Mouse (Mus musculus): ENCODE measurements around the gene Trpm8.

Gene Trpm8

DNA sequence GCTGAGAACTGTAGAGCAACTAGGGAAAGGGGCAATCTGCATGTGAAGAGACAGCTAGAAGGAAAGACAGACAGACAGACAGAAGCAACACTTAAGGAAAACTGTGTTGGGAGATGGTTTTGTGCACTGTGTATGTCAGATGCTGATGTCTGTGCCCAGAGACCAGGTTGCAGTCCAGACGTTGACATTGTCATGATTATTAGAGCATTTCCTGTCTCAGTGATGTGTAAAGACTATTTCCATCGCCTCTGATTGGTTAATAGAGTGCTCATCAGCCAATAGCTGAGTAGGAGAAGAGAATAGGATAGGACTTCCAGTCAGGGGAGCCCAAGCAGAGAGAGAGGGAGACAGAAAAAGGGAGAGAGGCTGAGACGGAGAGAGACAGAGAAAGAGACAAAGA lies 155.1 kb downstream of the Trpm8 start:
- no peak for DNase-seq (ENCODE audit: extremely low spot score, low spot score)

DNA sequence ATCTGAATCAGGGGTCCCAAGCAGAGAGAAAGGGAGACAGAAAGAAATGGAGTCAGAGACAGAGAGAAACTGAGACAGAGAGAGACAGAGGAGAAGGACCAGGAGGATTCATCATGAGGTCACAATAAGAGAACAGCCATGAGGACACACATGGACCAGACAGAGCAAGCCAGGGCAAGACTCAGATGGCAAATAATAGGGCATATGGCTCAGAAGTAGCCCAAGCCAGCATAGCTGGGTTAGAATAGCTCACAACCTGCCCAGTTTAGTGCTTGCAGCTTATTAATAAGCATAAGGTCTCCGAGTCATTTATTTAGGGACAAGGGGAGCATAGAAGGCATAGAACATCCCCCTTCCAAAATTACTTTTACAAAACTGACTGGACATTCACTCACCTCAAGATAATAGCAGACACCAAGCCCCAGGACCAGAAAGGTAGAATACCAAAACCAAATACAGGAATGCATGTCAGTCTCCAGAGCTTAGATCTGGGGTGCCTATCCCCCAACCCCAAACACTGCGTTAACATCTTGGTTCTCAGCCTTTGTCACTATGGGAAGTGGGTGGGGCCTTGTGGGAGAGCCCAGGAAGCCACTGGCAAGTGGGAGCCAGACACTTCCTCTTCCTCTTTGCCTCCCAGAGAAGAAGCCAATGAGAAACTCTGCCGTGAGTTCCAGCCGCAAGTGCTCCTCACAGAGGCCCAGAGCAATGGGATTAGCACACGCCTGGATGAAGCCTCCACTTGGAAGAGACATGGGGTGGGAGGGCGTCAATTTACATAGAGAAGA lies 155.8 kb downstream of the Trpm8 start:
- DNase-seq (ENCODE audit: extremely low spot score, low spot score), result no peak

DNA sequence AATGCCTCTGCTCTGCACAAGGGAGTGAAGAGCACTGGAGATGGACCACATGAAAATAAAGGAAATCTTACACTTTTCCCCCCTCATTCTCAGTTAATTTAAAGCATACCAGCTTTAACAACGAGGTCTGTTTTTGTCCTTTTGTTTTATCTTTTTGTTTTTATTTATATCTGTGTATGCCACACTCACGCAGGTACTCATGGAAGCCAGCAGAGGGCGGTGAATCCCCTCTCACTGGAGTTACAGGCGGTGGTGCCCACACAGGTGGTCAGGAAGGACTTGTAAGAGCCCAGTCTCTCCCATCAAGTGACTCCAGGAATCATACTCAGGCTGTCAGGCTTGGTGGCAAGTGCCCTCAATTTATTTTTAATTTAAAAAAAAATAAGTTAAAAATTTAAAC lies 156.6 kb downstream of the Trpm8 start:
- no peak for DNase-seq (ENCODE audit: extremely low spot score, low spot score)

DNA sequence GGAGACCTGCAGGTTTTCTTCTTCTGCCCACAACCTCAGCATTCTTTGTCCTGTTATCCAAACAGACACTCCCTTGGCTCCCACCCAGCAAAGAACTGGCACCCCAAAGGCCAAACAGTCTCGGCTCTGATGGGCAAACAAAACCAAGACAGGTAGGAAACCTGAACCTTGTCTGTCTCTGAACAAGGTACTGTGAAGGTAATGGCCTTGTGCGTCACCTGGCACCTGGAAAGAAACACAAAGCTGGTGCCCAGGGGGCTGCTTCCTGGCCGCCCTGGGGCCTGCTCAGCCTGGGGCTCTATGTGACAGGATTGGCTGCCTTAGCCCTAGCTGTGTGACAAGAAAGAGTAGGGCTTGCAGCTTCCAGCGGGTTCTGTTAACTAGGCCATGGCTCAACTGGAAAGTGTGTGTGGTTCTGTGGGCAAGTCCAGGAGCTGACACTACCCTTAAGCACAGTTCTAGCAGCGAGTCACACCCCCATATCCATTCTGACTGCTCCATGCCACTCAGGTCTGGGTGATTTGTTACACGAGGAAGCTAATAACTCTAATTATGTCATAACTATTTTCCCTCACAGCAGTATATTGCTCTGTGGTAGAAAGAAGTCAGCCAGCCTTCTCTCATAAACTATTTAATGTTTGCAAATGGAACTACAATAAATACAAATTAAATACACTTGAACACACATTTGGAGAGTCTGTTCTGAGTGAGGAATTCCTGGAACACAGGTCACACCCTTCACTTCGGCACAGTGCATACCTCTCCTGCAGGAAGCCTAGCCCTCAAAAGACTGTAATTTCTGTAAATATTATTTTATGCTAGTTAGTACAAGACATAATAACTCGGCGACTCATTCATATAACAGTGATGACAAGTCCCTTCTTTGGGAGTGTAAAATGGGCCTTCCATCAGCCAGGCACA lies 160.0 kb downstream of the Trpm8 start:
- no peak for DNase-seq (ENCODE audit: extremely low spot score, low spot score)

All from neural tube, embryonic 10.5 days (tissue).